Mouse (Mus musculus) lung, postnatal 0 days (tissue): Measurements from ENCODE around the gene Galnt4. TPM values are rescaled to one million over a fixed set of nuclear protein-coding genes. Genes with fewer than 3 reads are reported as not detected.

Source experiments
- ATAC-seq: fragments of 200-750 bp; cut with Nextera tagmentation; 2 replicates; pipeline ENCODE4 v1.8.0; 2017; ENCODE audit warnings: moderate library complexity
- DNase-seq: peaks from one replicate; pipeline ENCODE4 v3.0.0-alpha.2; 2016; ENCODE audit warnings: low spot score
- H3K27ac ChIP-seq: fragments of 300-500 bp; sonication (generic); 2 replicates; pipeline ENCODE4 v1.5.1; 2014; ENCODE audit warnings: antibody characterized with exemption, mild to moderate bottlenecking, low read length, mixed read lengths
- H3K27me3 ChIP-seq: fragments of 300-500 bp; sonication (generic); replicated peaks from 2 replicates; pipeline ENCODE4 v1.6.1; 2014; ENCODE audit warnings: low read length, mixed read lengths; ENCODE audit not compliant: insufficient read depth
- H3K36me3 ChIP-seq: fragments of 300-500 bp; sonication (generic); 2 replicates; pipeline ENCODE4 v1.6.1; 2014; ENCODE audit warnings: low read length, mixed read lengths; ENCODE audit not compliant: insufficient read depth
- H3K4me1 ChIP-seq: fragments of 300-500 bp; sonication (generic); 2 replicates; pipeline ENCODE4 v1.6.1; 2014; ENCODE audit warnings: antibody characterized with exemption, low read depth, low read length, mixed read lengths; ENCODE audit not compliant: insufficient read depth
- H3K4me2 ChIP-seq: fragments of 300-500 bp; sonication (generic); replicated peaks from 2 replicates; pipeline ENCODE4 v1.6.1; 2014; ENCODE audit warnings: low read depth, mild to moderate bottlenecking, low read length, moderate library complexity, mixed read lengths
- H3K4me3 ChIP-seq: fragments of 300-500 bp; sonication (generic); 2 replicates; pipeline ENCODE4 v1.5.1; 2014; ENCODE audit warnings: low read depth, low read length
- H3K9ac ChIP-seq: fragments of 300-500 bp; sonication (generic); replicated peaks from 2 replicates; pipeline ENCODE4 v1.6.1; 2014; ENCODE audit warnings: low read depth, mild to moderate bottlenecking
- H3K9me3 ChIP-seq: fragments of 300-500 bp; sonication (generic); 2 replicates; pipeline ENCODE4 v1.6.1; 2016; ENCODE audit warnings: low read length, mixed read lengths
- CTCF ChIP-seq: IDR thresholded peaks from 2 replicates; pipeline ENCODE4 v1.5.1; 2016; ENCODE audit warnings: antibody characterized with exemption, mild to moderate bottlenecking
- EP300 ChIP-seq: IDR thresholded peaks from 2 replicates; pipeline ENCODE4 v1.6.1; 2016; ENCODE audit warnings: antibody characterized with exemption, mild to moderate bottlenecking, control low read depth
- WGBS: fragments of 180-500 bp; shearing (Covaris S2); extraction: QIAGEN DNeasy Blood & Tissue Kit; methylation state at CpG from one replicate; pipeline ENCODE4 v1.1.7; 2014; 5-methylcytosine and 5-hydroxymethylcytosine counted together
- polyA plus RNA-seq: library from polyadenylated mRNA; unstranded; fragments of >200 nt; fragmentation: Nextera tagmentation; extraction: Ambion mirVana; gene quantifications from 2 replicates; pipeline ENCODE4 v1.2.1, GENCODE M21; 2015

Galnt4 gene
- polyA plus RNA-seq, 1 experiment from 2014 or later, result 8.0 TPM

DNA sequence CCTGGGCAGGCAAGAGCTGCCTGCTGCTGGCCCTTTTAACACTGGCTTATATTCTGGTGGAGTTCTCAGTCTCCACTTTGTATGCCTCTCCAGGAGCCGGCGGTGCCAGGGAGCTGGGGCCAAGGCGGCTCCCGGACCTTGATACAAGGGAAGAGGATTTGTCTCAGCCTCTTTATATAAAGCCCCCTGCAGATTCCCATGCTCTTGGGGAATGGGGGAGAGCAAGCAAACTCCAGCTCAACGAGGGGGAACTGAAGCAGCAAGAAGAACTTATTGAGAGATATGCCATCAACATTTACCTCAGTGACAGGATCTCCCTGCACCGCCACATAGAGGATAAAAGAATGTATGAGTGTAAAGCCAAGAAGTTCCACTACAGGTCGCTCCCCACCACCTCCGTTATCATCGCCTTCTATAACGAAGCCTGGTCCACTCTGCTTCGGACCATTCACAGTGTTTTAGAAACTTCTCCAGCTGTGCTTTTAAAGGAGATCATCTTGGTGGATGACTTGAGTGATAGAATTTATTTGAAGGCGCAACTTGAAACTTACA lies 548 bp downstream of the Galnt4 start:
- peak; percentile 29 for DNase-seq
- Histone ChIP-seq H3K9me3 (no peaks in the 10 kb centered on the region), H3K4me1 (peaks cover 3% of the 10 kb centered on the region; the same call in 1 of the 2 replicates), H3K27ac (peak overlapping the region; percentile 83), H3K27me3 (no peaks in the 10 kb centered on the region), H3K4me2 (peak overlapping the region; percentile 98), H3K4me3 (peak overlapping the region; percentile 86), H3K36me3 (no peaks in the 10 kb centered on the region), H3K9ac (peak overlapping the region; percentile 70)
- ATAC-seq, result no peak
- 28% methylated on average over 12 of the region's 12 CpGs for WGBS
- TF ChIP-seq EP300 (no peak), CTCF (peak; percentile 37; the same call in 1 of the 2 replicates)

DNA sequence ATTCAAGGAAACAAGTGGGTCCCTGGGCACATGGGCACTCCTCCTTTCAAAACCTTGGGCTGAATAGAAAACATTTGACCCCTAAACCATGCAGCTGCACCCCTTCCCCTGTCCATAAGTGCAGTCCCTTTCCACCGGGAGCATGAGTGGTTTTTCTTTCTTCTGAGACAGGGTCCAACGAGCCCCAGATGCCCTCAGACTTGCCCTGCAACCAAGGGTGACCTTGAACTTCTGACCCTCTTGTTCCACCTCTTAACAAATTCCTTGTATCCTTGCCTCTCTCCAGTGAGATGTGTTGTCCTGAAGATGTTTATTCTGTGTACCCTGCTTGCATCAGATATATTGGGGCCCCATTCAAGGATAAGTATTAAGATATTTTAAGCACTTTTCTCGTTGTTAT lies 5.6 kb downstream of the Galnt4 start:
- 24% methylated on average over 3 of the region's 3 CpGs for WGBS
- DNase-seq, result no peak
- no peak overlapping the region for H3K27ac ChIP-seq
- no peaks in the 10 kb centered on the region for H3K27me3 ChIP-seq
- H3K4me2 ChIP-seq, result no peak overlapping the region
- no peak for ATAC-seq
- TF ChIP-seq EP300 (no peak), CTCF (no peak)
- no peak overlapping the region for H3K4me3 ChIP-seq
- peaks cover 5% of the 10 kb centered on the region; the same call in 1 of the 2 replicates for H3K4me1 ChIP-seq
- no peak overlapping the region for H3K9ac ChIP-seq
- H3K36me3 ChIP-seq, result no peaks in the 10 kb centered on the region
- H3K9me3 ChIP-seq, result no peaks in the 10 kb centered on the region

DNA sequence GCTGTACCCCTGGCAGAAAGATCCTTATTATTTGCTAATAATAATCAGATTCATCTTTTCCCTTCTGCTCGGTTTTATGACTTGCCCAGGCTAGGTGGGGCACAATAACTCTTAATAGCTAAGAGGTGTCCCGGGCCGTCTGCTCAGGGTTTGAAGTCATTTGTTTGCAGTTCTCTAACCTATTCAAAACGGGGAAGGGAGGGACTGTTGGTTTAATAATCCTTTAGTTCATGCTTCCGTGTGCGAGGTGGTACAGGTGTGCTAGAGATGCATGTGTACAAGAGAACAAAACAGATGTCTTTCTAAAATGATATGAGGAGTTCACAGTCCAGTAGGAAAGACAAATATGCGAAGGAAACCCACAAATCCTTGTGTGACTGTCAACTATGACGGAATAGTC lies 6.3 kb downstream of the Galnt4 start:
- TF ChIP-seq CTCF (no peak), EP300 (no peak)
- WGBS, result 51% methylated on average over 8 of the region's 8 CpGs
- no peaks in the 10 kb centered on the region for H3K36me3 ChIP-seq
- H3K27ac ChIP-seq, result no peak overlapping the region
- H3K4me1 ChIP-seq, result peaks cover 4% of the 10 kb centered on the region; the same call in 1 of the 2 replicates
- ATAC-seq, result no peak
- no peaks in the 10 kb centered on the region for H3K9me3 ChIP-seq
- DNase-seq, result no peak
- no peaks in the 10 kb centered on the region for H3K27me3 ChIP-seq
- no peak overlapping the region for H3K4me2 ChIP-seq
- no peak overlapping the region for H3K9ac ChIP-seq
- H3K4me3 ChIP-seq, result no peak overlapping the region

DNA sequence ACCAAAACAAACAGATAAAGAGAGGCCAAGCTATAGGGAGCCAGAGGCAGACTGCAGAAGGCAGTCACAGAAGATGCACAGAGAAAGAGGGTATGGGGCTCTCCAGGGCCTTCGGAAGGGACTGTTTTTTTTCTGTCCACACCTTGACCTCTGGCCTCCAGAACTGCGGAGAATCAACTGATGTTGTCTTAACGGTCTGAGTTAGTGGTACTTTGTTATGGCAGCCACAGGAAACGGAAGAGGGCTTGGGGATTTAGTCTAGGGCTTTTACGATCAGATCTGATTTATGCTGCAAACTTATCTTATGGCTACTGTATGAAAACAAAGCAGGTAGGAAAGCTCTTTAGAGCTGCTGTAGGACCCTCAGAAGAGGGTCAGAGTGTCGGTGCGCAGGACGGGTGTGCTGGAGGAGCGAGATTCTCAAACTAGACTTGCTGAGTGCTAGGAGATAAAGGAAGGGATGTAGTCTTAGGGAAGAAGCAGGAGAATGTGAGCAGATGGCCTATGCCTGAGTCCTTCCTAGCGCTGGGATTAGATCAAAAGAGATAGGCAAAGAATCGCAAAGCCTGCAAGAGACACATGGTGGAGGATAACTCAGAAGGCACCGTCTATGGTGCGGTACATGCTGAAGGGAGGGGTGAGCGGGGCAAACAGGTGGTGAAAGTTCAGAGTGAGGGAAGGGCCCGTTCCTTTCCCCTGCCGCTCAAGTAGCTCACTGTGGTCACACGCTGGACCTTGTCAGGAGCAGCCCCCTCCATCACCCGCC lies 7.7 kb downstream of the Galnt4 start:
- Histone ChIP-seq H3K27ac (no peak overlapping the region), H3K4me2 (no peak overlapping the region), H3K9me3 (no peaks in the 10 kb centered on the region), H3K9ac (no peak overlapping the region), H3K36me3 (no peaks in the 10 kb centered on the region), H3K27me3 (no peaks in the 10 kb centered on the region), H3K4me3 (no peak overlapping the region), H3K4me1 (peaks cover 4% of the 10 kb centered on the region; the same call in 1 of the 2 replicates)
- ATAC-seq, result no peak
- WGBS, result 44% methylated on average over 18 of the region's 18 CpGs
- DNase-seq, result no peak
- TF ChIP-seq CTCF, result no peak
- no peak for TF ChIP-seq EP300

DNA sequence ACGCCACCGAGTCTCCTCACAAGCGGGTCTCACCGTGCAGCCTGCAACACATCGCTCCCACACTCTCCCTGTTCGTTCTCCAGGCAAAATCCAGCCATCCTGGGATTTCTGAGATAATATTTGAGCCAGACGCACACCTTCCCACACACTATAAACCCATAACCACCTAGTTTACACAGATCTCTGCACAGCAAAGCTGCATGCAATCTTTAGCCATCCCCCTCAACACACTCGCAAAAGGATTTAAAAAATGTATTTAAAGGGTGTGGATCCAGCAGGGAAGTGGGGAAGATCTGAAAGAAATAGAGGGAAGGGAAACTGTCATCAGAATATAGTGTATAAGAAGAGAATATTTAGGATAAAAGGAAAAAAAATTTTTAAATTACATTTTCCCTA lies 8.3 kb downstream of the Galnt4 start:
- H3K9ac ChIP-seq, result no peak overlapping the region
- no peak overlapping the region for H3K4me2 ChIP-seq
- H3K36me3 ChIP-seq, result no peaks in the 10 kb centered on the region
- no peak for ATAC-seq
- no peak for DNase-seq
- H3K9me3 ChIP-seq, result no peaks in the 10 kb centered on the region
- H3K4me3 ChIP-seq, result no peak overlapping the region
- H3K27me3 ChIP-seq, result no peaks in the 10 kb centered on the region
- no peak for TF ChIP-seq CTCF
- no peak for TF ChIP-seq EP300
- peaks cover 4% of the 10 kb centered on the region; the same call in 1 of the 2 replicates for H3K4me1 ChIP-seq
- 67% methylated on average over 8 of the region's 8 CpGs for WGBS
- H3K27ac ChIP-seq, result no peak overlapping the region

DNA sequence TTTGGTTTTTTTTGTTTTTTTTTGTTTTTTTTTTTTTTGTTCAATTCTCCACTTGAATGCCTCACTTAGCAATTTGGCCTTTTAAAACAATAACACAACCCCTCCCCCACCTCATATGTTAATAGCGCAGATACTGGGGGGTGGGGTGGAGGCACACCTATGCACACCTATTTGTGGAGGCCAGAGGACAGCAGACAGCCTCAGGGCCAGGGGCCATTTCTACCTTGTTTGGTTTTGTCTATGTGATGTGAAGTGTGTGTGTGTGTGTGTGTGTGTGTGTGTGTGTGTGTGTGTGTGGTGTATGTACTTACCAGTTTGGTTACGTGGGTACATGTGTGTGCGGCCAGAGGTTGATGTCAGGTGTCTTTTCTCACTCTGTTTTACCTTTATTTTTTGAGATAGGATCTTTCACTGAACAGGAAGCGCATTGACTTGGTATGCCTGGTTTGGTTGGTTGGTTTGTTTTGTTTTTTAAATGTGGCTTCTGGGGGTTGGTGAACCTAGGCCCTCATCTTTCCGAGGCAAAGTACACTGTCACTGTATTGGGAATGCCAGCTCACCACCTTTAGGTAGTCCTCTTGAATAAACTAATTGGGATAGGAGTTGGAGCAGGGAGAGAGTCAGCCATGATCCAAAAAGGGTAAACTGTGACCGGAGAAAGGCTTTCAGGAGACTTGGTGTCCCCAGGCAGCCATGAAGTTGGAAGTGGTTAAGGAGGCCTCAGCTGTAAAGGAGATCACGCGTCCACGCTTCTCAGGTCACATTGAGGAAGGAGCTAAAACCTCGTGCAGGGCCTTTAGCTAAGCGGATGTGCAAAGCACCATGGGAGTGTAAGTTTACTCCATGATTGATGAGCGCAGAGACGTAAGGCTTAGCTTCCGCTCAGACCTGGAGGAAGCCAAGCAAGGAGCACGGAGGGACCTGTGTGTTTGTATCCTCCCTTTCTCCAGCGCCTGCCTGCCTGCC lies 9.0 kb downstream of the Galnt4 start:
- ATAC-seq (no peak), DNase-seq (no peak)
- H3K4me1 ChIP-seq, result 0 out of 2 replicates have a peak, but pooled peaks cover 4% of the 10 kb centered on the region
- H3K9ac ChIP-seq, result no peak overlapping the region
- 83% methylated on average over 16 of the region's 16 CpGs for whole genome bisulfite sequencing
- no peak overlapping the region for H3K4me2 ChIP-seq
- no peak overlapping the region for H3K4me3 ChIP-seq
- H3K27ac ChIP-seq, result no peak overlapping the region
- no peaks in the 10 kb centered on the region for H3K9me3 ChIP-seq
- TF ChIP-seq CTCF (no peak), EP300 (no peak)
- H3K36me3 ChIP-seq, result no peaks in the 10 kb centered on the region
- no peaks in the 10 kb centered on the region for H3K27me3 ChIP-seq
